14 mouse cellular contexts compared by ENCODE assay signal in the genomic region with DNA sequence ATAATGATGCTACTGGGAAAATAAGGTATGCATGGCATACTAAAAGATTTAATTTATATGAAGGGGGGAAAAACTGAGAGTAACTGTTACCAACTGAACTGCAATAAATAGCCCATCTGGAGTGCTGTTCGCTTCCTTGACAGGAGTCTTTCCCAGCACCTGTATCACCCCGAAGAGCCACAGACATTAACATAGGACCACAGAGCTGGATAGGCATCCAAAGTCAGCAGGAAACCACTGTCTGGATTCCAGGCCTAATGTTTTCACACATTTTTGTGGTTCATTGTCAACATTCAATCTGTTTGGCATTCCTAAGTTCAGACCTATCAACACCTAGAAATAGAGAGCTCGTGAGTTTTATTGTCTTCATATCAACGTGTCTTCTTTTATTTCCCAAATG.
"Had no signal": no experiment of that assay in that cellular context is flagged by ENCODE, and none has a peak within 500 bp of the region (broad histone marks: within the 10 kb centered on the region; RNA-seq: fewer than 3 reads in every experiment).

No protein-coding gene starts in this region.

- H3K9me3 ChIP-seq: liver, embryonic 12.5 days; midbrain, embryonic 10.5 days; neural tube, embryonic 13.5 days; stomach, embryonic 15.5 days had no signal

- H3K27me3 ChIP-seq: liver, embryonic 12.5 days; neural tube, embryonic 13.5 days; stomach, embryonic 15.5 days had no signal

- DNase-seq: lung, embryonic 14.5 days; lung, postnatal 10 days; lung, postnatal 4 days; midbrain, embryonic 14.5 days; retina, postnatal 1 day; right cerebral cortex, postnatal 4 days; spleen, adult 18-20 months; thymus, postnatal 36 days had no signal

- H3K9ac ChIP-seq: liver, embryonic 12.5 days; lung, embryonic 14.5 days; neural tube, embryonic 13.5 days; stomach, embryonic 15.5 days had no signal

- H3K4me3 ChIP-seq: layer of hippocampus, adult 2 months; liver, embryonic 12.5 days; midbrain, embryonic 10.5 days; neural tube, embryonic 13.5 days; stomach, embryonic 15.5 days had no signal

- ATAC-seq: intestine, embryonic 16.5 days; liver, embryonic 12.5 days had no signal

- H3K36me3 ChIP-seq: liver, embryonic 12.5 days; midbrain, embryonic 10.5 days; neural tube, embryonic 13.5 days; stomach, embryonic 15.5 days had no signal

- H3K4me1 ChIP-seq: liver, embryonic 12.5 days; midbrain, embryonic 10.5 days; neural tube, embryonic 13.5 days; stomach, embryonic 15.5 days had no signal

- H3K4me2 ChIP-seq: liver, embryonic 12.5 days; lung, embryonic 14.5 days; neural tube, embryonic 13.5 days; stomach, embryonic 15.5 days had no signal

- H3K27ac ChIP-seq: layer of hippocampus, adult 2 months; liver, embryonic 12.5 days; midbrain, embryonic 10.5 days; neural tube, embryonic 13.5 days; stomach, embryonic 15.5 days had no signal
